Mouse (Mus musculus) neural tube, embryonic 14.5 days (tissue): ENCODE measurements at regions not wholly inside any gene's neighbourhood (a gene's known extent, or its start where the extent isn't known, plus 50 kb on each side); places are given as distances from the start of the nearest gene placed in this dataset.

Source experiments
- ATAC-seq: fragments of 200-750 bp; cut with Nextera tagmentation; 2 replicates; pipeline ENCODE4 v1.8.0; 2017; ENCODE audit warnings: low read depth, mild to moderate bottlenecking, moderate TSS enrichment, moderate library complexity
- H3K27ac ChIP-seq: fragments of 300-500 bp; sonication (generic); 2 replicates; pipeline ENCODE4 v1.5.1; 2014; ENCODE audit warnings: low read depth, mild to moderate bottlenecking, control low read depth, low read length, moderate library complexity, mixed read lengths
- H3K27me3 ChIP-seq: fragments of 300-500 bp; sonication (generic); 2 replicates; pipeline ENCODE4 v1.6.1; 2014; ENCODE audit warnings: low read length; ENCODE audit not compliant: control insufficient read depth, insufficient read depth
- H3K36me3 ChIP-seq: fragments of 300-500 bp; sonication (generic); 2 replicates; pipeline ENCODE4 v1.6.1; 2014; ENCODE audit warnings: low read length, mixed read lengths; ENCODE audit not compliant: control insufficient read depth, insufficient read depth
- H3K4me1 ChIP-seq: fragments of 300-500 bp; sonication (generic); 2 replicates; pipeline ENCODE4 v1.6.1; 2014; ENCODE audit warnings: low read length; ENCODE audit not compliant: control insufficient read depth, insufficient read depth
- H3K4me2 ChIP-seq: fragments of 300-500 bp; sonication (generic); 2 replicates; pipeline ENCODE4 v1.6.1; 2014; ENCODE audit warnings: mild to moderate bottlenecking, low read depth, low read length, control low read depth
- H3K4me3 ChIP-seq: fragments of 300-500 bp; sonication (generic); 2 replicates; pipeline ENCODE4 v1.5.1; 2014; ENCODE audit warnings: low read depth, low read length, control low read depth, mixed read lengths
- H3K9ac ChIP-seq: fragments of 300-500 bp; sonication (generic); replicated peaks from 2 replicates; pipeline ENCODE4 v1.6.1; 2014; ENCODE audit warnings: low read depth, mild to moderate bottlenecking, control low read depth, low read length, mixed read lengths
- H3K9me3 ChIP-seq: fragments of 300-500 bp; sonication (generic); 2 replicates; pipeline ENCODE4 v1.6.1; 2016; ENCODE audit warnings: low read length; ENCODE audit not compliant: control insufficient read depth
- WGBS: fragments of 180-500 bp; shearing (Covaris S2); extraction: QIAGEN DNeasy Blood & Tissue Kit; methylation state at CpG from one replicate; pipeline ENCODE4 v1.1.7; 2014; 5-methylcytosine and 5-hydroxymethylcytosine counted together

- Histone ChIP-seq H3K9ac (no peak overlapping the region), H3K9me3 (no peaks in the 10 kb centered on the region), H3K27ac (no peak overlapping the region), H3K27me3 (no peaks in the 10 kb centered on the region), H3K4me2 (no peak overlapping the region), H3K4me3 (no peak overlapping the region), H3K36me3 (no peaks in the 10 kb centered on the region), H3K4me1 (no peaks in the 10 kb centered on the region)
- ATAC-seq = no peak
- 88% methylated on average over 3 of the region's 3 CpGs for WGBS
These were observed 101.6 kb downstream of the Slc25a24 start for GRCm38 (mm10) chr3:109224526-109224925.

DNA sequence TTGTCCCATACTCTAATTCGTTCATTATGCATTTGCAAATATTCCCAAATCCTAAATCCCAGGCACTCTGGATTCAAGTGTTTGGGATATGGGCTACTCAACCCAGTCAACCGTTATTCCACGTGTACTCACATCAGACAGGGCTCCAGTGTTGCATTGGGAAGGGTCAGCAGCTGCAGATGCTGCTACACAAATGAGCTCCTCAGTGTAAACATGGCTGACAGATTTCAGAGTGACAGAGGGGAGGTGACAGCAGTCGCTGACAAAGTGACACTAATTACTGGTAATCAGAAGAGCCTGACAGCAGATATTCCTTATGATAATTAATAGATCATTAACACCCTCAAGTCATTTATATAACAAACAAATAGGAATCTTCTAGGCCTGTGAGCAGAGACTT lies 106.2 kb upstream of the Vav3 start:
- H3K36me3 ChIP-seq = no peaks in the 10 kb centered on the region
- H3K9ac ChIP-seq = no peak overlapping the region
- no peak overlapping the region for H3K27ac ChIP-seq
- H3K4me2 ChIP-seq = no peak overlapping the region
- ATAC-seq = no peak
- H3K9me3 ChIP-seq = no peaks in the 10 kb centered on the region
- WGBS = 62% methylated on average over 4 of the region's 4 CpGs
- H3K4me3 ChIP-seq = no peak overlapping the region
- no peaks in the 10 kb centered on the region for H3K4me1 ChIP-seq
- H3K27me3 ChIP-seq = no peaks in the 10 kb centered on the region

- no peaks in the 10 kb centered on the region for H3K27me3 ChIP-seq
- H3K27ac ChIP-seq = no peak overlapping the region
- 87% methylated on average over 5 of the region's 5 CpGs for WGBS
- no peaks in the 10 kb centered on the region for H3K36me3 ChIP-seq
- no peak overlapping the region for H3K9ac ChIP-seq
- H3K4me3 ChIP-seq = no peak overlapping the region
- no peaks in the 10 kb centered on the region for H3K9me3 ChIP-seq
- H3K4me1 ChIP-seq = no peaks in the 10 kb centered on the region
- no peak overlapping the region for H3K4me2 ChIP-seq
- ATAC-seq = no peak
These were observed 103.5 kb upstream of the Vav3 start for GRCm38 (mm10) chr3:109236918-109237317.

DNA sequence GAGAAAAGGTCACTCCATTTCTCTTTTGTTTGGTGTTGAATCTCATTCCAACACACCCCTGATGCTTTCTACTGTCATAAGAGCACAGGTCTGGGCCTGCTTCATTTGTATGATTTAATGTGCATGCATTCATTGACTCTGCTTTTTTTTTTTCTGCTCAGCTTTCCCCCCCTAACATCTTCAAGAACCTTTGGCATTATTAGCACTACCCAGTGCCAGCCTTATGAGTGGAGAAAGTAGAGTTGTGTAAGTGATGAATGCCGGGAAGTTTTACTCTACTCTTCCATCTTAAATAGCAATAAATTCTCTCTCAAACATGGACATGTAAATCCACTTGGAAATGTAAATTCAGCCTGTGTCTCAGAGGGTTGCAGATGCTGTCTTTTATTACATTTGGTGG lies 97.0 kb upstream of the Vav3 start:
- WGBS = 90% methylated on average over 1 of the region's 1 CpGs

DNA sequence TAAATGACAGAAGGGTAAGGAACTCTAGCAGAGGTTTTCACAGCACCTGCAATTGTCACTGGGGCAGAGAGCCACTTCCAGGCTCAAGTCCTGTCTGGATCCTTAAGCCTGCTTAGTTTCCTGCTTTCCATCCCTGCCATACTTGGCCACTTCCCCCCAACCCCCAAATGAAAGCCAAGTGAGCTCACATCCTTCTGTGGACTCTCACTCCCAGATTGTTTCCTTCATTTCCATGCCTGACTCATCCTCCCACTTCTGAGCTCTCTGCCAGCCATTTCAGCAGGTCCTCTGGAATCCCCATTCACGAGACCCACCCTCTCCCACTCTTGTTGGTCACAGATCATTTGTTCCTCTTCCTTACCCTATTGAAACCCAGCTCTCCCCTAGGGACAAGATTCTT lies 91.7 kb upstream of the Vav3 start:
- Histone ChIP-seq H3K4me1 (no peaks in the 10 kb centered on the region), H3K9ac (no peak overlapping the region), H3K4me3 (no peak overlapping the region), H3K27ac (no peak overlapping the region), H3K36me3 (no peaks in the 10 kb centered on the region), H3K9me3 (no peaks in the 10 kb centered on the region), H3K4me2 (no peak overlapping the region), H3K27me3 (no peaks in the 10 kb centered on the region)
- 38% methylated on average over 1 of the region's 1 CpGs for WGBS
- ATAC-seq = no peak

More for the DNA sequence above, 97.0 kb upstream of the Vav3 start:
- no peaks in the 10 kb centered on the region for H3K36me3 ChIP-seq
- H3K4me1 ChIP-seq = no peaks in the 10 kb centered on the region
- H3K4me3 ChIP-seq = no peak overlapping the region
- H3K4me2 ChIP-seq = no peak overlapping the region
- no peaks in the 10 kb centered on the region for H3K9me3 ChIP-seq
- no peak overlapping the region for H3K9ac ChIP-seq
- no peak for ATAC-seq
- no peak overlapping the region for H3K27ac ChIP-seq
- H3K27me3 ChIP-seq = no peaks in the 10 kb centered on the region

- Histone ChIP-seq H3K27ac (no peak overlapping the region), H3K27me3 (no peaks in the 10 kb centered on the region), H3K4me2 (no peak overlapping the region), H3K4me1 (no peaks in the 10 kb centered on the region), H3K36me3 (no peaks in the 10 kb centered on the region), H3K9me3 (no peaks in the 10 kb centered on the region), H3K9ac (no peak overlapping the region), H3K4me3 (no peak overlapping the region)
- 78% methylated on average over 1 of the region's 1 CpGs for WGBS
- ATAC-seq = no peak
These were observed 91.1 kb upstream of the Vav3 start for GRCm38 (mm10) chr3:109249359-109249758.

GRCm38 (mm10) chr3:109249989-109250388 lies 90.5 kb upstream of the Vav3 start:
- Histone ChIP-seq H3K36me3 (no peaks in the 10 kb centered on the region), H3K9me3 (no peaks in the 10 kb centered on the region), H3K4me3 (no peak overlapping the region), H3K27me3 (no peaks in the 10 kb centered on the region), H3K27ac (no peak overlapping the region), H3K4me2 (no peak overlapping the region), H3K9ac (no peak overlapping the region), H3K4me1 (no peaks in the 10 kb centered on the region)
- 79% methylated on average over 2 of the region's 2 CpGs for WGBS
- no peak for ATAC-seq

DNA sequence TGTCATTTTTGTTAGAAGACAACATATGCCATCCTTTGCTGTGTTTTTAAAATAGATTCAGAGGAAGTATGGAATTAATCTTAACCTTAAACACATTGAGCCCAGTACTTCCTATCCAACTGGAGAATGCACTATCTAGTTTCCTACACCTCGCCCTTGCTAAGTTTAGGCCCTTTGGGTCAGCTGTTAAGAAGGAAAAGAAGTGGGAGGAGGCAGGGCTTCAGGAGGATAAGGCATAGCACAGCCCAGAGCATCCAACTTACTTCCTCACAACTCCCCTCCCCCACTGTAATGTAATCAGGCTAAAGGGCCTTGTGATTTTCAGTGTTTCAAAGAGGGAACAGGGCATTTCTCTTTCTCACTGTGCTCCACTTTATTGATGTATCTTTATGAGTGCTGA lies 88.7 kb upstream of the Vav3 start:
- Histone ChIP-seq H3K27ac (no peak overlapping the region), H3K36me3 (no peaks in the 10 kb centered on the region), H3K9me3 (no peaks in the 10 kb centered on the region), H3K27me3 (no peaks in the 10 kb centered on the region), H3K4me2 (no peak overlapping the region), H3K9ac (no peak overlapping the region), H3K4me3 (no peak overlapping the region), H3K4me1 (no peaks in the 10 kb centered on the region)
- 82% methylated on average over 1 of the region's 1 CpGs for WGBS
- ATAC-seq = no peak

- no peak overlapping the region for H3K4me3 ChIP-seq
- no peak overlapping the region for H3K27ac ChIP-seq
- no peaks in the 10 kb centered on the region for H3K9me3 ChIP-seq
- 74% methylated on average over 9 of the region's 9 CpGs for WGBS
- H3K36me3 ChIP-seq = no peaks in the 10 kb centered on the region
- H3K27me3 ChIP-seq = no peaks in the 10 kb centered on the region
- no peak for ATAC-seq
- H3K9ac ChIP-seq = no peak overlapping the region
- H3K4me1 ChIP-seq = no peaks in the 10 kb centered on the region
- no peak overlapping the region for H3K4me2 ChIP-seq
These were observed 86.3 kb upstream of the Vav3 start for GRCm38 (mm10) chr3:109254001-109254630.
